Comparison of ENCODE assay signal across 37 mouse cellular contexts in the genomic region with DNA sequence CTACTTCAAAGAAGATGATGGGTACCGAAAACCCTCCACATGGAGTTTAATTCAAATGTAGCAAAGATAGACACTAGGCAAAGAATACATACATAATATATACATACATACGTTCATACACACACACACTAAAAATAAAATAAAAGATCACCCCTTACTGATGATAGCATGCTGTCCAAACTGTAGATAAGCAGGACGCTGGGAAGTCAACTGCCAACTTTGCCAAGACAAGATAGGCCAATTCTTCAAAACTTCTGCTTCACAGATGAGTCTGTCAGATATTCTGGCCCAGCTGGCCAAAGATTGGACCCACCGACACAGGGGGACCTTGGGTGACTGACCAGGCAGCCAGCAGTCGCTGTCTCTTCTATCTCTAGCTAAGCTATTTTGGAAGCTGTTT. TPM values are rescaled to one million over a fixed set of nuclear protein-coding genes. Genes with fewer than 3 reads are reported as not detected.
"Had no signal": no experiment of that assay in that cellular context is flagged by ENCODE, and none has a peak within 500 bp of the region (broad histone marks: within the 10 kb centered on the region; RNA-seq: fewer than 3 reads in every experiment).

No protein-coding gene starts in this region.

- H3K9ac ChIP-seq: embryonic facial prominence, embryonic 12.5 days; embryonic facial prominence, embryonic 13.5 days; embryonic facial prominence, embryonic 15.5 days; forebrain, embryonic 12.5 days; forebrain, embryonic 13.5 days; forebrain, embryonic 15.5 days; forebrain, postnatal 0 days had no signal

- H3K4me3 ChIP-seq: embryonic facial prominence, embryonic 10.5 days; embryonic facial prominence, embryonic 12.5 days; embryonic facial prominence, embryonic 13.5 days; embryonic facial prominence, embryonic 15.5 days; erythroblast, embryonic 14.5 days; forebrain, embryonic 10.5 days; forebrain, embryonic 12.5 days; forebrain, embryonic 13.5 days; forebrain, embryonic 15.5 days; gastrocnemius, adult 2 months; heart, adult 2 months had no signal

- ATAC-seq: forebrain, embryonic 13.5 days; forebrain, embryonic 14.5 days; forebrain, embryonic 15.5 days; forebrain, embryonic 16.5 days; forebrain, postnatal 0 days had no signal

- H3K9me3 ChIP-seq: embryonic facial prominence, embryonic 10.5 days; embryonic facial prominence, embryonic 12.5 days; embryonic facial prominence, embryonic 13.5 days; embryonic facial prominence, embryonic 15.5 days; forebrain, embryonic 10.5 days; forebrain, embryonic 12.5 days; forebrain, embryonic 13.5 days; forebrain, embryonic 15.5 days had no signal

- H3K27ac ChIP-seq: embryonic facial prominence, embryonic 10.5 days; embryonic facial prominence, embryonic 12.5 days; embryonic facial prominence, embryonic 13.5 days; embryonic facial prominence, embryonic 15.5 days; forebrain, embryonic 10.5 days; forebrain, embryonic 12.5 days; forebrain, embryonic 13.5 days; forebrain, embryonic 15.5 days; gastrocnemius, adult 2 months; heart, adult 2 months had no signal

- DNase-seq: cerebellum, adult 9-10 months; cerebellum, adult 9-11 months; cerebellum, postnatal 10 days; cerebellum, postnatal 14 days; cerebellum, postnatal 25 days; cerebellum, postnatal 36 days; embryo, embryonic 11 days; forebrain, postnatal 0 days; gastrocnemius, adult 2 months; gastrocnemius, postnatal 10 days; gastrocnemius, postnatal 14 days; gastrocnemius, postnatal 25 days; gastrocnemius, postnatal 36 days; heart, adult 11 months; heart, adult 18-20 months; heart, adult 2 months had no signal

- H3K27me3 ChIP-seq: embryonic facial prominence, embryonic 12.5 days; embryonic facial prominence, embryonic 13.5 days; embryonic facial prominence, embryonic 15.5 days; forebrain, embryonic 12.5 days; forebrain, embryonic 13.5 days; forebrain, embryonic 15.5 days had no signal

- H3K4me1 ChIP-seq: forebrain, embryonic 12.5 days; forebrain, embryonic 13.5 days; forebrain, embryonic 15.5 days had no signal

- H3K36me3 ChIP-seq: embryonic facial prominence, embryonic 10.5 days; embryonic facial prominence, embryonic 12.5 days; embryonic facial prominence, embryonic 13.5 days; embryonic facial prominence, embryonic 15.5 days; forebrain, embryonic 10.5 days; forebrain, embryonic 12.5 days; forebrain, embryonic 15.5 days had no signal

RNA-seq across cellular contexts. Expression of gene Cd72, which starts 8.7 kb away (rescaled TPM):
- total RNA-seq: gastrocnemius, adult 2 months; gastrocnemius, adult 8-10 months; gastrocnemius, postnatal 14 days; gastrocnemius, postnatal 25 days; gastrocnemius, postnatal 36 days had no signal

RNA-seq across cellular contexts. Expression of gene Sit1, which starts 20.4 kb away (rescaled TPM):
- total RNA-seq: common myeloid progenitor, adult 5-6 weeks; forebrain, postnatal 0 days; gastrocnemius, adult 18-20 months; gastrocnemius, adult 2 months; gastrocnemius, adult 8-10 months; gastrocnemius, postnatal 10 days; gastrocnemius, postnatal 14 days; gastrocnemius, postnatal 25 days; gastrocnemius, postnatal 36 days; gastrocnemius, postnatal 4 days; granulocyte monocyte progenitor cell, adult 5-6 weeks; heart, adult 8-10 months had no signal
- polyA plus RNA-seq: cortical plate, adult 2 months; embryonic facial prominence, embryonic 10.5 days; embryonic facial prominence, embryonic 11.5 days; embryonic facial prominence, embryonic 12.5 days; embryonic facial prominence, embryonic 13.5 days; embryonic facial prominence, embryonic 14.5 days; embryonic facial prominence, embryonic 15.5 days; erythroblast, embryonic 14.5 days; forebrain, embryonic 10.5 days; forebrain, embryonic 11.5 days; forebrain, embryonic 12.5 days; forebrain, embryonic 13.5 days; forebrain, embryonic 14.5 days; forebrain, embryonic 15.5 days; forebrain, embryonic 16.5 days; forebrain, postnatal 0 days; heart, adult 2 months had no signal

RNA-seq across cellular contexts. Expression of gene Fam166b, which starts 34.2 kb away (rescaled TPM):
- total RNA-seq: common myeloid progenitor, adult 5-6 weeks; gastrocnemius, adult 18-20 months; gastrocnemius, adult 2 months; gastrocnemius, adult 8-10 months; gastrocnemius, postnatal 10 days; gastrocnemius, postnatal 14 days; gastrocnemius, postnatal 25 days; gastrocnemius, postnatal 36 days; granulocyte monocyte progenitor cell, adult 5-6 weeks; heart, adult 2 months; heart, adult 8-10 months had no signal
- polyA plus RNA-seq: embryonic facial prominence, embryonic 10.5 days; embryonic facial prominence, embryonic 11.5 days had no signal
